Mouse (Mus musculus) MEL (cell line): Measurements from ENCODE around the gene Gm14862.

Experiments used
- BHLHE40 ChIP-seq: IDR thresholded peaks from 2 replicates; pipeline ENCODE4 v1.6.1; 2012; ENCODE audit warnings: low read depth, mild to moderate bottlenecking, inconsistent platforms, low read length, improper control_type of control experiment, borderline replicate concordance
- CHD1 ChIP-seq: IDR thresholded peaks from 2 replicates; pipeline ENCODE4 v1.6.1; 2012; ENCODE audit warnings: low read depth, mild to moderate bottlenecking, inconsistent platforms, low read length, improper control_type of control experiment
- CHD2 ChIP-seq: IDR thresholded peaks from 2 replicates; pipeline ENCODE4 v1.6.1; 2011; ENCODE audit warnings: low read length, improper control_type of control experiment
- CTCF ChIP-seq, 3 experiments: IDR thresholded peaks in 2 of 3; conservative IDR thresholded peaks in 1 of 3; 2 replicates each; pipeline ENCODE4 v1.5.1; 2011 to 2012; ENCODE audit warnings: low read length in 3 of 3, low read depth in 2 of 3, mild to moderate bottlenecking in 2 of 3, improper control_type of control experiment in 1 of 3, inconsistent platforms in 1 of 3, mixed read lengths in 1 of 3, moderate library complexity in 1 of 3; ENCODE audit not compliant: control insufficient read depth in 1 of 3, insufficient read depth in 1 of 3, poor library complexity in 1 of 3, severe bottlenecking in 1 of 3
- MAX ChIP-seq: IDR thresholded peaks from 2 replicates; pipeline ENCODE4 v1.6.1; 2011; ENCODE audit warnings: low read length, improper control_type of control experiment
- MEF2A ChIP-seq: IDR thresholded peaks from 2 replicates; pipeline ENCODE4 v1.6.1; 2014; ENCODE audit warnings: low read depth, mild to moderate bottlenecking, inconsistent platforms, low read length, improper control_type of control experiment; ENCODE audit not compliant: poor library complexity, insufficient replicate concordance, severe bottlenecking; ENCODE audit errors: extremely low read depth
- POLR2A ChIP-seq, 2 experiments: IDR thresholded peaks; 2 replicates each; pipeline ENCODE4 v1.6.1; 2011 to 2012; ENCODE audit warnings: low read length in 2 of 2, mild to moderate bottlenecking in 2 of 2, control low read depth in 1 of 2, improper control_type of control experiment in 1 of 2, low read depth in 1 of 2, moderate library complexity in 1 of 2; ENCODE audit not compliant: control insufficient read depth in 1 of 2, insufficient read depth in 1 of 2, poor library complexity in 1 of 2
- POLR2AphosphoS5 ChIP-seq: IDR thresholded peaks from 2 replicates; pipeline ENCODE4 v1.6.1; 2012; ENCODE audit warnings: low read depth, borderline replicate concordance, mild to moderate bottlenecking, inconsistent platforms, low read length, moderate library complexity, mixed read lengths
- ZKSCAN1 ChIP-seq: IDR thresholded peaks from 2 replicates; pipeline ENCODE4 v1.6.1; 2012; ENCODE audit warnings: low read depth, mild to moderate bottlenecking, inconsistent platforms, low read length, improper control_type of control experiment, moderate library complexity
- ZMIZ1 ChIP-seq: IDR thresholded peaks from 2 replicates; pipeline ENCODE4 v1.6.1; 2012; ENCODE audit warnings: low read depth, mild to moderate bottlenecking, inconsistent platforms, low read length, improper control_type of control experiment, moderate library complexity
- ZNF384 ChIP-seq: IDR thresholded peaks from 2 replicates; pipeline ENCODE4 v1.6.1; 2012; ENCODE audit warnings: low read depth, mild to moderate bottlenecking, inconsistent platforms, low read length, improper control_type of control experiment

DNA sequence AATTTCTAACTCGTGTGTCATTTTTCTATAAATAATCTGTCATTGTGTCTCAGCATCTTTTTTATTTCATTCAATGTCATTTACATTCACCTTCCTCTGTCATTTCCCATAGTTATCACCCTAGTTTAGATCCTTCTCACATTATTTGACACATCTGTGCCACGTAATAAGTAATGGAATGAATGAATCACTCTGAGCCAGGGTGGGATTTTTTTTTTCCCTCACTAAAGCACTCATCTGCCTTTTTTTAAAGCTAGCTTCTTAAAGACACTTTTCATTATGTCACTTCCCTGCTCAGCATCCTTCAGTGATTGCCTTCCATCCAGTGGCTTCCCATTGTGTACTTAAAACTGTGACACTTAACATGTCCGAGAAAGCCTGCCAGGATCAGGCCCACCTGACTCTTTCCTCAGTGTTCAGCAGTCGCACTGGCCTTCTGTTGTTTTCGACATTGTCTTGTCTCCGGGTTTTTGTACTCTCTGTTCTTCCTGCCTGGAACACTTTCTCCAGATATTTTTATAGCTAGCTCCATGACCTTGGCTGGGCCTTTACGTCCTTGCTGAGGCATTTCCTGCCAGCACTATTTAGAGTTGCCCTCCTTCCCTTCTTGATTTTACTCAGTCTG lies 53.8 kb downstream of the Gm14862 start:
- no peak for TF ChIP-seq ZMIZ1
- no peak for TF ChIP-seq ZKSCAN1
- TF ChIP-seq POLR2A (IDR thresholded peaks at IDR 0.05; ENCODE audit: control insufficient read depth in 1 of 2, insufficient read depth in 1 of 2, low read depth in 1 of 2, low read length in 2 of 2, poor library complexity in 1 of 2) = no peak
- TF ChIP-seq MAX = no peak
- no peak for TF ChIP-seq CTCF (IDR thresholded peaks at IDR 0.05 in 2 of 3, conservative IDR thresholded peaks at IDR 0.05 in 1 of 3; ENCODE audit: control insufficient read depth in 1 of 3, insufficient read depth in 1 of 3, low read depth in 2 of 3, low read length in 3 of 3, poor library complexity in 1 of 3, severe bottlenecking in 1 of 3)
- TF ChIP-seq BHLHE40 = no peak
- no peak for TF ChIP-seq MEF2A
- TF ChIP-seq CHD2 = no peak
- TF ChIP-seq ZNF384 = no peak
- no peak for TF ChIP-seq CHD1
- no peak for TF ChIP-seq POLR2AphosphoS5
